Mouse (Mus musculus) left cerebral cortex, adult 8-10 months (tissue): ENCODE measurements around the gene Myo5a. TPM values are rescaled to one million over a fixed set of nuclear protein-coding genes. Genes with fewer than 3 reads are reported as not detected.
A peak's percentile ranks its signal among the peaks of the same experiment; 100 is the strongest.

Source experiments
- DNase-seq, 2 experiments: peaks; one replicate each; pipeline ENCODE4 v3.0.0; 2022; ENCODE audit warnings: low spot score in 2 of 2
- total RNA-seq, 4 experiments: library from RNA; stranded (reverse); gene quantifications; 2 replicates each; pipeline ENCODE4 v1.2.4; 2022

The Myo5a gene
- total RNA-seq, 4 experiments from 2014 or later = 288 to 326 (median 308) TPM

- DNase-seq = no peak
Measured at GRCm38 (mm10) chr9:75193858-75194257, 123.0 kb downstream of the Myo5a start.

GRCm38 (mm10) chr9:75196335-75196734 is 125.5 kb downstream of the Myo5a start:
- DNase-seq = peak in 1 of 2 experiments; percentile 68

- peak in 1 of 2 experiments; percentile 48 for DNase-seq
Measured at GRCm38 (mm10) chr9:75197297-75197696, 126.5 kb downstream of the Myo5a start.

GRCm38 (mm10) chr9:75201506-75201905 is 130.7 kb downstream of the Myo5a start:
- DNase-seq = no peak

- DNase-seq = no peak
Measured at GRCm38 (mm10) chr9:75202036-75202435, 131.2 kb downstream of the Myo5a start.

- DNase-seq = no peak
Measured at GRCm38 (mm10) chr9:75209246-75209645, 138.4 kb downstream of the Myo5a start.

- DNase-seq = no peak
Measured at GRCm38 (mm10) chr9:75210269-75210668, 139.5 kb downstream of the Myo5a start.

- DNase-seq = no peak
Measured at GRCm38 (mm10) chr9:75214743-75215413, 144.1 kb downstream of the Myo5a start.

- DNase-seq = peak in 1 of 2 experiments; percentile 83
Measured at GRCm38 (mm10) chr9:75219942-75220341, 149.1 kb downstream of the Myo5a start.

GRCm38 (mm10) chr9:75221420-75222287 is 150.8 kb downstream of the Myo5a start:
- DNase-seq = no peak

- no peak for DNase-seq
Measured at GRCm38 (mm10) chr9:75231841-75232746, 161.3 kb downstream of the Myo5a start, which contains the start of gene Myo5c. Gene Myo5c, plus strand, starts transcription at chr9:75232020.

GRCm38 (mm10) chr9:75232860-75233259 is 162.0 kb downstream of the Myo5a start:
- DNase-seq = no peak

GRCm38 (mm10) chr9:75234271-75234741 is 163.5 kb downstream of the Myo5a start:
- no peak for DNase-seq

- DNase-seq = peak in 1 of 2 experiments; percentile 72
Measured at GRCm38 (mm10) chr9:75234983-75235627, 164.3 kb downstream of the Myo5a start.

GRCm38 (mm10) chr9:75235696-75236095 is 164.9 kb downstream of the Myo5a start:
- no peak for DNase-seq

GRCm38 (mm10) chr9:75236416-75237308 is 165.8 kb downstream of the Myo5a start:
- no peak for DNase-seq

- no peak for DNase-seq
Measured at GRCm38 (mm10) chr9:75238179-75238578, 167.4 kb downstream of the Myo5a start.

- peak in 1 of 2 experiments; percentile 78 for DNase-seq
Measured at GRCm38 (mm10) chr9:75243052-75243451, 172.2 kb downstream of the Myo5a start.

GRCm38 (mm10) chr9:75243730-75244406 is 173.1 kb downstream of the Myo5a start:
- no peak for DNase-seq
